Mouse (Mus musculus): Measurements from ENCODE around the gene Cep170b.

Cep170b gene

GRCm38 (mm10) chr12:112720216-112720615 is at the start of gene Cep170b:
TSS of gene Cep170b (plus strand) at chr12:112720455.
- DNase-seq: no peak

DNA sequence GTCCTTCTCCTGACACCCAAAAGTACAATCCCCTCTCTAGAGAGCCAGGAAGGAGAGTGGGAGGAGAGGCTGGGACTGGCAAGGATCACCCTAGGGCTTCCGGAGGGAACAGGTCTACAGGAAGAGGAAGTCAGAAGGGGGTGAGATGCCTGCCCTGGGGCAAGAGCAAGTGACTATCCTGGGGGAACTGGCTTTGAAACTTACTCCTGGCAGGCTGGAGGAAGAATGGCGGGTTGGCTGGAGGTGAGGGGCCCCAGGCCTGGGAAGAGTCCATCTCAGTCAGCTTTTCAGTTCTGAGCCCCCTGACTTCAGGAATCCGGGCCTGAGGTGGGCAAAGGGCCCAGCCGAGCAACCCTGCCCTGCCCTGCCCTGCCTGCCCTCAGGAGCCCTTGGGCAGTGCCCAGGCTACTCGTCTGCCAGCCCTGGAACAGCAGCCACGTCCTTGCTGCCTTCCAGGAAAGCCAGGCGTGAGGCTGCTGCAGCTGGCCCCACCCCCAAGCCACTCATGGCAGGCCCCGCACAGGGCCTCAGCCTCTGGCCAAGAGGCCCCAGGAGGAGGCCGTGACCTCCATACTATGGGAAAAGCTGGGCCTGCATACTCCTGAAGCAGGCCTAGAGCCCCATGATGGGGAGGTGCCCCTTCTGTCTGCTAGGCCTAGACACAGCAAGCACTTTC is 49.4 kb upstream of the Cep170b start:
- DNase-seq: peak; percentile 58

GRCm38 (mm10) chr12:112671891-112672290 is 48.4 kb upstream of the Cep170b start:
- no peak for DNase-seq

DNA sequence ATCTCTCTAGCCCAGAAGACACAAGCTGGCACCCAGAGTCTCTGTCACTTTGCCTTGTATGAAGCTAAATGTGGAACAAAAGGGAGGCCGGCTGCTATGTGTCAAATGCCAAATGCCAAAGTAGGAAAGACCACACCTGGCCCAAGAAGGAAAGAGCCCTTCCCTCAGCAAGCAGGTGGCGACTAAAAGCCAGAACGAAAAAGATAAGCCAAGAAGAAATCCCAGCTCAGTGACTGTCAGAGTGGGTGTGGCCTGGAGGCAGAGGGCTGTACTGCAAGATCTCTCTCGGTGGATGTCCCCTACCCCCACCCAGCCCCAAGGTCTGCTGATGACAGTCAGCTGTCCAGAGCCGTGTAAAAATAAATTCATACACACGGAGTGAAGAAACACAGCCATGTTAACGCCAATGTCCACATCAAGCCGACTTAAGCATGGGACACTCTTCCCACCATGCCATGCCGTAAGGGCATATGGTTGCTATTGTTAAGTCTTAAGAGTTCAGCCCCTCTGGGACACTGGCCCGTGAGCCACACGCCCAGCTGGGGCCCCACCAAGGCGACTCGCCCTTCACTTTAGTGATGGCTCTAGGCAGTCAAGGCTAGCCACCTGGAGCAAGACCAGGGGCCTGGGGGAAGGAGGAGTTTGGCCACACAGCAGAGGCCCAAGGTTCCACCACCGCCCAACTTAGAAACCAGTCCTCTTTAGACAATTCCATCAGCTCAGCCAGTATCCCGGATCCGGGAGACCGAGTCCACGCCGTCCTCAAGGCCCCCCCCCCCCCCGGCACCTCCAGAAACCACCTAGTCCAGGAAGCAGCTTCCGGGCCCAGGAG is 47.3 kb upstream of the Cep170b start:
- peak in 1 of 2 experiments; percentile 34 for DNase-seq

DNA sequence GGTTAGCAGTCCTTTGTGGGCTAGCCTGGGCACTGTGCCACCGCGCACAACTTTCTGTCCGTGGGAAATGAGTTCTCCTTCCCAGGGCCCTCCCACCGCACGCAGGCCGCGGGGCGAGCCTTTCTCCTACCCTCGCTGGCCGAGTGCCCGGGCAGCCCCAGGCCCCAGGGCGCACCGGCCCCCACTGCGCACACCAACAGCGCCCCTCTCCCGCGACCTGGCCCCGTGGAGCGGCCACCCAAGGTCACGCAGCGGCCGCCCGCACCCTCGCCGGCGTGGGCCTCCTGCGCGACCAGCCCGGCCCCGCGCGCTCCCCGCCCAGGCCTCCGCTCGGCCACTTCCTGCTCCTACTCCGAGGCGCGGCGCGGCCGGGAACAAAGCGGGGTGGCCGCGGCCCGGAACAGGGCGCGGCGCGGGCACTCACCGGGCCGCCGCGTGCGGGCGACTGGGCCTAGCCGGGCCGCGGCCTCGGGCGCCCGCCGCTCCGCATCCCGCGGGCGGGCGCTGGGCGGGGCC is 46.6 kb upstream of the Cep170b start:
- DNase-seq: peak; percentile 52 to 53

DNA sequence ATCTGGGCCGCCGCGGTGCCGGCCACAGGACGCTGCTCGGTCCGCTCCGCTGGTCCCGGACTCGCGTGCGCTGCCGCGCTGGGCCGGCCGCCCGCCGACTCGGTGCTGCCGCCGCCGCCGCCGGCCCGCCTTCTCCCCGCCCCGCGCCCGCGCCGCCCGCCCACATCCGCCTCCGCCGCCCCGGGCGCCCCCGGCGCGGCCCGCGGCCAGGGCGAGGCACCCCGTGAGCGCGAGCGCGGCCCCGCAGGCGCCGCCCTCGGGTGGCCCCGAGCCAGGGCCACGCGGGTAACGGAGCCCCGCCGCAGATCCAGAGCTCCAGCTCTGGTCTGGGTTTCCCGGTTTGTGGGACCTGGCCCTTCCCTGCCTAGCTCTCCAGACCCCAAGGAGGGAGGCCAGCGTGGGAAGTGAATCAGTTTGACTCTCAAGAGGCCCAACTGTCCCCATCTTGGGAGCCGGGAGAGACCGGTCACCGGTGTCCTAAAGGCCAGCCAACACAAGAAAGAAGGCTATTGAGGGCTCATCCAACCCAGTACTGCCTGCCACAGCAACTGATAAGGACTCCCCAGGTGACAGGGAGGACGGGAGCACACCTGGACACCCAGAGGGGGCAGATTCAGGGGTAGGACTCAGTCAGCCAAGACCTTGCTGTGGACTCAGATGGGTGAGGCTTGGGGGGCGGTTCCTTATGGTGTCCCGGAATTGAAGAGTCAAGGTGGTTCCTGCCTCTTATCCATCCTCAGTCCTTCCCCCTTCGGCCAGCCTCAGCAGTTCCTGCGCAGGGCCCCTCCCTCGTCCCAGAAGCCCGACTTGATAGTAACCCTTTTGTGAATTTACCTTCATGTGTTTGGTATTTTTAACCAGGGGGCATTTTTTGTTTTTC is 45.9 kb upstream of the Cep170b start, which contains the start of gene Akt1:
Akt1 (minus strand) TSS at position 753 of the 880 bp plus-strand sequence.
- peak; percentile 62 to 71 for DNase-seq

DNA sequence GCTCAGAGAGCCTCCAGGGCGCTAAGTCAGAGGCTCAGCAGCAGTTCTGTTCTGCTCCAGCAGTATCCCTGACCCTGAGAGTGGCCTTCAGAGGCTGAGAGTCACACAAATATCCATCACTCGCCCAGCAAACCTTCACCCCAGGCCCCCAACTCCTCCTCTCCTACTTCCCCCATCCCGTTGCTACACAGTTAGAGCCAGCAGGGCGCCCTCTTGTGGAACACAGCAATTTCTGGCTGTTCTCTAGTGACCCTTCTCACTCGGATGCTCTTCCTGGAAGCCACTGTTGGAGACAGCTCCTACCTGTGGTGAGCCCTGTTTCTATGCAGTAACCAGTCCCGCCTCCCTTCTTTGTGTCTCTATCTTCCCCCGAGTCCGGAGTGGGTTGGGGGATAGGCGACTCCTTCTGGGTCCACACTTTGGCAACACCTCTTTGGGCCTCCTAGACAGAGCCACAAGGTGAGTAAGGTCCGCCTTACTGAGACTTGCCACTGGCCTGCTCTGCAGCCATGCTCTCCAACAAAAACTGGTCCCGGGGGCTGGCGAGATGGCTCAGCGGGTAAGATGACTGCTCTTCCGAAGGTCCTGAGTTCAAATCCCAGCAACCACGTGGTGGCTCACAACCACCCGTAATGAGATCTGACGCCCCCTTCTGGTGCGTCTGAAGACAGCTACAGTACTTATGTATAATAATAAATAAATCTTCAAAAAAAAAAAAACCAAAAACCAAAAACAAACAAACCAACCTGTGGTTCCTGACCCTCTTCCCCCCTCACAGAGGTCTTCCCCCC is 44.8 kb upstream of the Cep170b start:
- peak; percentile 82 to 89 for DNase-seq

DNA sequence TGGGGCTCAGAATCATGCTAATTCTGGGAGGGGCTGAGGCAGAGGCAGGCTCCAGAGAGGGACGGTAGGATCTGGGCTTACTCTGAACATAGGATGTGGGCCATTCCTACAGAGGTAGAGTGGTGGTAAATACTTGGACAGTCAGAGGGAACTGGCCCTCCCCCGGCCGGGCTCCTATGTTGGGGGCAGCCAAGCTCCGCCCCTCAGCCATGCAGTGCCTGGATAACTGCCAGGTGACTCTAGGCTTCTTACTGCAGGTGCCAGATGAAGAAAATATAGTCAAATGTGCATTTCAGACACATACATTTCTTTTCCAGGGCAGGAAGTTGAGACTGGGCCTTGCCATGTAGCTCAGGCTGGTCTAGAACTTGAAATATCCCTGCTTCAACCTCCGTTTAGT is 43.2 kb upstream of the Cep170b start:
- no peak for DNase-seq

GRCm38 (mm10) chr12:112677943-112678554 is 42.2 kb upstream of the Cep170b start:
- no peak for DNase-seq

DNA sequence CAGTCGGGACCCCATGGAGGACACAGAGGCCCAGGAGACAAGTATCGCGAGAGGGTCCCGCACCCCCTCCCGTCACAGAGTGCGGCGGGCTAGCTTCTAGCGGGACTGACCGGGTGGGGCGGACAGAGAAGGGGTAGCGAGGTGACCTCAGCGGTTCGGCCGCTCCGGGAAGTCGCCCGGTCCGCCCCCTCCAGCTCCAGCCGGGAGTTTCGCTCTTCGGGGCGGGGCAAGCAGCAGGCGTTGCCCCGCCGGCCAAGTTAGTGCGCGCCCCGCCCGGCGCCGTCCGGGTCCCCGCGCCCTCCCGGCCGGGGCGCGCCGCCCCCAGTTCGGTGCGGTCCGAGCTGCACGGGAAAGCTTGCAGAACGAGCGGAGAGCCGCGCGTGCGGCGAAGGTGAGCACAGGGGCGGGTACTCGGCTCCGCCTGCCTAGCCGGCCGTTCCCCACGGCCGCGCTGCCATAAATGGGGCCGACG is 41.7 kb upstream of the Cep170b start, which contains the start of gene Zbtb42:
Zbtb42 (plus strand) TSS at position 274 of the 472 bp plus-strand sequence.
- peak; percentile 80 to 89 for DNase-seq

- DNase-seq: peak; percentile 76 to 87
Observed at GRCm38 (mm10) chr12:112679027-112679996, 40.9 kb upstream of the Cep170b start.

GRCm38 (mm10) chr12:112683351-112683750 is 36.9 kb upstream of the Cep170b start:
- no peak for DNase-seq

DNA sequence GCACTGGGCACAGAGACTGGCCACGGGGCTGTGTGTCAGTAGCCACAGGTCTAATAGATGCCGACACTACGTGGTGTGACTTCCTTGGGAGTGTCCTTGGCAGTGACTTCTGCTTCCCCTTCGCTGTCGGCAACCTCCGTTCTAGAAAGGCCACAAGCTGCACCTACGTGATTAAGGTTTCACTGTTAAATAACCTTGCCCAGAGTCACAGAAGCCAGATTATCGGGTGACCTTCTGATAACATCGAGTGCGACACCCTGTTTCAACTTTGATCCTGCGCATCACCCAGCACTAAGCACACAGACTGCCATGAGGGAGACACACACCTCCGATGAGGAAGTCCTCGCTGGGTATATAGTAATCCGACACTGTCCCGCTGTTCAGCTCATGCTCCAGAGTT is 31.8 kb upstream of the Cep170b start:
- peak in 1 of 2 experiments; percentile 34 for DNase-seq

DNA sequence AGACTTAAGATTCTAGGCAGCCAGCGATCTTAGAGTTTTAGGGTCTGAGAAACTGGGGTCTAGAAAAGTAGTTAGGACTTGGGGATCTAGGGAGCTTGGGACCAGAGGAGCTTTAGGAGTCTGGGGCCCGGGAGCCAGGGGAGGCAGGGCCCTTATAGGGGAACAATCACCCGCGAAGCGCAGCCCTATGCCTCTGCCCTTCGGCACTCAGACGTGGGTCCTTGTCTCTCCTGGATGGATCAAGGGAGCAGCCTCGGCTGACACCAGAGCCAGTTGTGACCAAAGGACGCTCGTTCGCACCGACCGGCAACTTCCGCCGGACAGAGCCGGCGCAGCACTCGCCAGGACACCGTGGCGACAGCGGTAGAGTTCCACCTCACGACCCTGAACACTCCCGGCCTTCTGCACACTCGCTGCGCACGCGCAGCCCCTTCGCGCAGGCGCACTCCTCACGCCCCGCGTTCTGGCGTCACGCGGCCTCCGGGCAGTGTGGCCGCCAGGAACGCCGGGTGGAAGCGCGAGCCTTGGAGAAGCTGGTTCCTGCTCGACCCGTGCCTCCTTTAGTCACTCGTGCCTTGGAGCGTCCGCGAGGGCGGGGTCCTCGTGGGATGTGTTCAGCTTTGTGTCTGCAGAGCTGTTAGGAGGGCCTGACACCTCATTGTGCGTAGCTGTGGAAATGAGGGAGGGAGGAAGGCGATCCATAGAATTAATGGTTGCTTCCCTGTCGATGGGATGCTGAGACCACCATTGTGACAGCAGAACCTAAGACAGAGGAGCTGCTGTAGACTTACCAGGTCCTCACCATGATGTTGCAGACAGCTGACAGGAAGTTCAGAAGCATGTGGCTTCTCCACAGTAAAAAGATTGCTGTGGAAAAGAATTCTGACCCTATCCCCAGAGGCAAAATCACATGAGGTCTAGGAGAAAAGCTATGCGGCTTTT is 26.8 kb upstream of the Cep170b start:
- peak; percentile 92 to 95 for DNase-seq

DNA sequence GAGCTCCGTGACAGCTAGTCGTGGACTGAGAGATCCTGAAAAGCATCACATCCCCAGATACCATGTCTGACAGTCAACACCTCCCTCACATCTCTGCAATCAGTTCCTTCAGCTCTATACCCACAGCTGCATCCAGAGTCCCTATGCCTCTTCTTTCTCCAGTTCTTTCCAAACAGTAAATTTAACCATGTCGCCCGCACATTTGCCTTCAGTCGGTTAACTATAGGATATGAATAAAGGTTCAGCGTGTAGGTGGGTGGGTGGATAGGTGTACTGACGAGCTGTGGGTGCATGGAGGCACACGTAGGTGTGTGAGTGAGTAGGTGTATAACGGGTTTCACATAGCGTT is 26.2 kb upstream of the Cep170b start:
- DNase-seq: no peak

DNA sequence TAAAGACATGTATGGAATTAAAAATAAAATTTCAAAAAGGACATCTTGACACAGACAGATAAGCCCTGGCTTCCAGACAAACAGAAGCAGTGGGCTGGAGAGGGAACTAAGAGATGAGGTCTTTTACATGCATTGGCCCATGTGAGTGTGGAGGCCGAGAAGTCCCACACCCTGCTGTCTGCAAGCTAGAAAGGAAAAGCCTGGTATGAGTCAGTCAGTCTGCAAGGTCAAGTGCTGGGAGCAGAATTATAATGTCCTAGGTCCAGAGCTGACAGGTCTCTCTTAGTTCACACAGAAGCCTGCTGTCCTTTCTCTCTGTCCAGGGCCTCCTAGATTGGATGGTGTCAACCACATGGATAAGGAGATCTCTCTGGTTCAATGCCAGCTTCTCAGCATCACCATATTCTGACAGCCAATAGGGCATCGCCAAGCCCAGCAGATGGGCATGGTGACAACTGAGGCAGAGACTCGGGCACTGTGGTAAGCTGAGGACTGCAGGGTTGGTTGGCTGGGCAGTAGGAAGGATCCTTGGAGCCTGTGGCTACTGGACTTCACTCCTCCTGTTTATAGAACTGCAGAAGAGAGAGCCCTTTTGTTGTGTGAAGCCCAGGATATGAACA is 23.3 kb upstream of the Cep170b start:
- no peak for DNase-seq

GRCm38 (mm10) chr12:112700522-112700921 is 19.7 kb upstream of the Cep170b start:
- DNase-seq: no peak

Measured in lung, adult 18-20 months (tissue).